Mouse (Mus musculus): Measurements from ENCODE around the gene Clcn2. TPM values are rescaled to one million over a fixed set of nuclear protein-coding genes. Genes with fewer than 3 reads are reported as not detected.

The Clcn2 gene
- polyA plus RNA-seq, 1 experiment from 2014 or later: 13.2 TPM

- H3K9ac ChIP-seq (replicated peaks; ENCODE audit: low read depth, low read length): no peak overlapping the region
- 82% methylated on average over 4 of the region's 4 CpGs for WGBS
- no peak overlapping the region for H3K4me2 ChIP-seq (replicated peaks; ENCODE audit: low read depth, low read length)
- no peaks in the 10 kb centered on the region; the same call in 1 of the 2 replicates for H3K36me3 ChIP-seq (ENCODE audit: control insufficient read depth, insufficient read depth, low read length)
- no peak overlapping the region for H3K4me3 ChIP-seq (ENCODE audit: low read depth, low read length)
- no peak overlapping the region for H3K27ac ChIP-seq (ENCODE audit: low read length)
- H3K9me3 ChIP-seq (ENCODE audit: control insufficient read depth, low read depth, low read length): no peaks in the 10 kb centered on the region
- peaks cover 18% of the 10 kb centered on the region; the same call in 1 of the 2 replicates for H3K4me1 ChIP-seq (ENCODE audit: control insufficient read depth, insufficient read depth, low read length)
- ATAC-seq (ENCODE audit: insufficient number of reproducible peaks, insufficient read depth, low FRiP score, low read depth): no peak
- no peaks in the 10 kb centered on the region for H3K27me3 ChIP-seq (ENCODE audit: control insufficient read depth, insufficient read depth, low read length)
Observed at GRCm38 (mm10) chr16:20710810-20711209, 6.7 kb downstream of the Clcn2 start.

GRCm38 (mm10) chr16:20710370-20710769, 7.2 kb downstream of the Clcn2 start:
- H3K4me3 ChIP-seq (ENCODE audit: low read depth, low read length): no peak overlapping the region
- H3K9me3 ChIP-seq (ENCODE audit: control insufficient read depth, low read depth, low read length): no peaks in the 10 kb centered on the region
- H3K9ac ChIP-seq (replicated peaks; ENCODE audit: low read depth, low read length): no peak overlapping the region
- H3K27ac ChIP-seq (ENCODE audit: low read length): no peak overlapping the region
- peaks cover 18% of the 10 kb centered on the region; the same call in 1 of the 2 replicates for H3K4me1 ChIP-seq (ENCODE audit: control insufficient read depth, insufficient read depth, low read length)
- 93% methylated on average over 11 of the region's 11 CpGs for WGBS
- ATAC-seq (ENCODE audit: insufficient number of reproducible peaks, insufficient read depth, low FRiP score, low read depth): no peak
- no peaks in the 10 kb centered on the region for H3K27me3 ChIP-seq (ENCODE audit: control insufficient read depth, insufficient read depth, low read length)
- no peak overlapping the region for H3K4me2 ChIP-seq (replicated peaks; ENCODE audit: low read depth, low read length)
- H3K36me3 ChIP-seq (ENCODE audit: control insufficient read depth, insufficient read depth, low read length): no peaks in the 10 kb centered on the region; the same call in 1 of the 2 replicates

- H3K4me3 ChIP-seq (ENCODE audit: low read depth, low read length): no peak overlapping the region
- 77% methylated on average over 18 of the region's 19 CpGs for WGBS
- H3K4me2 ChIP-seq (replicated peaks; ENCODE audit: low read depth, low read length): no peak overlapping the region
- no peak overlapping the region for H3K9ac ChIP-seq (replicated peaks; ENCODE audit: low read depth, low read length)
- no peaks in the 10 kb centered on the region for H3K9me3 ChIP-seq (ENCODE audit: control insufficient read depth, low read depth, low read length)
- peaks cover 3% of the 10 kb centered on the region; the same call in 1 of the 2 replicates for H3K36me3 ChIP-seq (ENCODE audit: control insufficient read depth, insufficient read depth, low read length)
- no peak for ATAC-seq (ENCODE audit: insufficient number of reproducible peaks, insufficient read depth, low FRiP score, low read depth)
- H3K27me3 ChIP-seq (ENCODE audit: control insufficient read depth, insufficient read depth, low read length): no peaks in the 10 kb centered on the region
- no peak overlapping the region for H3K27ac ChIP-seq (ENCODE audit: low read length)
- peaks cover 5% of the 10 kb centered on the region; the same call in 1 of the 2 replicates for H3K4me1 ChIP-seq (ENCODE audit: control insufficient read depth, insufficient read depth, low read length)
Observed at GRCm38 (mm10) chr16:20708939-20709734, 8.4 kb downstream of the Clcn2 start.

GRCm38 (mm10) chr16:20708220-20708938, 9.2 kb downstream of the Clcn2 start:
- no peaks in the 10 kb centered on the region for H3K4me1 ChIP-seq (ENCODE audit: control insufficient read depth, insufficient read depth, low read length)
- no peak for ATAC-seq (ENCODE audit: insufficient number of reproducible peaks, insufficient read depth, low FRiP score, low read depth)
- H3K36me3 ChIP-seq (ENCODE audit: control insufficient read depth, insufficient read depth, low read length): peaks cover 7% of the 10 kb centered on the region; the same call in 1 of the 2 replicates
- no peak overlapping the region for H3K9ac ChIP-seq (replicated peaks; ENCODE audit: low read depth, low read length)
- no peaks in the 10 kb centered on the region for H3K27me3 ChIP-seq (ENCODE audit: control insufficient read depth, insufficient read depth, low read length)
- no peaks in the 10 kb centered on the region for H3K9me3 ChIP-seq (ENCODE audit: control insufficient read depth, low read depth, low read length)
- WGBS: 93% methylated on average over 21 of the region's 21 CpGs
- H3K4me3 ChIP-seq (ENCODE audit: low read depth, low read length): no peak overlapping the region
- no peak overlapping the region for H3K4me2 ChIP-seq (replicated peaks; ENCODE audit: low read depth, low read length)
- no peak overlapping the region for H3K27ac ChIP-seq (ENCODE audit: low read length)

GRCm38 (mm10) chr16:20706407-20707055, 11.0 kb downstream of the Clcn2 start:
- WGBS: 85% methylated on average over 2 of the region's 2 CpGs

GRCm38 (mm10) chr16:20705786-20706185, 11.8 kb downstream of the Clcn2 start:
- Histone ChIP-seq H3K4me2 (replicated peaks; ENCODE audit: low read depth, low read length) (no peak overlapping the region), H3K27me3 (ENCODE audit: control insufficient read depth, insufficient read depth, low read length) (no peaks in the 10 kb centered on the region), H3K9me3 (ENCODE audit: control insufficient read depth, low read depth, low read length) (no peaks in the 10 kb centered on the region), H3K4me3 (ENCODE audit: low read depth, low read length) (no peak overlapping the region), H3K9ac (replicated peaks; ENCODE audit: low read depth, low read length) (no peak overlapping the region), H3K36me3 (ENCODE audit: control insufficient read depth, insufficient read depth, low read length) (peaks cover 12% of the 10 kb centered on the region; the same call in 1 of the 2 replicates), H3K27ac (ENCODE audit: low read length) (no peak overlapping the region), H3K4me1 (ENCODE audit: control insufficient read depth, insufficient read depth, low read length) (peaks cover 16% of the 10 kb centered on the region)
- no peak for ATAC-seq (ENCODE audit: insufficient number of reproducible peaks, insufficient read depth, low FRiP score, low read depth)
- 89% methylated on average over 3 of the region's 3 CpGs for WGBS

More at GRCm38 (mm10) chr16:20706407-20707055, 11.0 kb downstream of the Clcn2 start:
- no peak overlapping the region for H3K4me2 ChIP-seq (replicated peaks; ENCODE audit: low read depth, low read length)
- H3K36me3 ChIP-seq (ENCODE audit: control insufficient read depth, insufficient read depth, low read length): peaks cover 12% of the 10 kb centered on the region; the same call in 1 of the 2 replicates
- no peaks in the 10 kb centered on the region for H3K9me3 ChIP-seq (ENCODE audit: control insufficient read depth, low read depth, low read length)
- no peak overlapping the region for H3K27ac ChIP-seq (ENCODE audit: low read length)
- H3K4me3 ChIP-seq (ENCODE audit: low read depth, low read length): no peak overlapping the region
- H3K27me3 ChIP-seq (ENCODE audit: control insufficient read depth, insufficient read depth, low read length): no peaks in the 10 kb centered on the region
- peaks cover 12% of the 10 kb centered on the region for H3K4me1 ChIP-seq (ENCODE audit: control insufficient read depth, insufficient read depth, low read length)
- no peak overlapping the region for H3K9ac ChIP-seq (replicated peaks; ENCODE audit: low read depth, low read length)
- ATAC-seq (ENCODE audit: insufficient number of reproducible peaks, insufficient read depth, low FRiP score, low read depth): no peak

- H3K4me1 ChIP-seq (ENCODE audit: control insufficient read depth, insufficient read depth, low read length): peaks cover 16% of the 10 kb centered on the region
- no peak for ATAC-seq (ENCODE audit: insufficient number of reproducible peaks, insufficient read depth, low FRiP score, low read depth)
- no peak overlapping the region for H3K4me2 ChIP-seq (replicated peaks; ENCODE audit: low read depth, low read length)
- H3K4me3 ChIP-seq (ENCODE audit: low read depth, low read length): no peak overlapping the region
- H3K27ac ChIP-seq (ENCODE audit: low read length): no peak overlapping the region
- H3K27me3 ChIP-seq (ENCODE audit: control insufficient read depth, insufficient read depth, low read length): no peaks in the 10 kb centered on the region
- no peak overlapping the region for H3K9ac ChIP-seq (replicated peaks; ENCODE audit: low read depth, low read length)
- WGBS: 88% methylated on average over 6 of the region's 6 CpGs
- H3K9me3 ChIP-seq (ENCODE audit: control insufficient read depth, low read depth, low read length): no peaks in the 10 kb centered on the region
- H3K36me3 ChIP-seq (ENCODE audit: control insufficient read depth, insufficient read depth, low read length): peaks cover 12% of the 10 kb centered on the region; the same call in 1 of the 2 replicates
Observed at GRCm38 (mm10) chr16:20703699-20704400, 13.7 kb downstream of the Clcn2 start.

- WGBS: 92% methylated on average over 10 of the region's 10 CpGs
- Histone ChIP-seq H3K36me3 (ENCODE audit: control insufficient read depth, insufficient read depth, low read length) (peaks cover 12% of the 10 kb centered on the region; the same call in 1 of the 2 replicates), H3K4me1 (ENCODE audit: control insufficient read depth, insufficient read depth, low read length) (peaks cover 16% of the 10 kb centered on the region), H3K9ac (replicated peaks; ENCODE audit: low read depth, low read length) (no peak overlapping the region), H3K27me3 (ENCODE audit: control insufficient read depth, insufficient read depth, low read length) (no peaks in the 10 kb centered on the region), H3K9me3 (ENCODE audit: control insufficient read depth, low read depth, low read length) (no peaks in the 10 kb centered on the region), H3K4me3 (ENCODE audit: low read depth, low read length) (no peak overlapping the region), H3K27ac (ENCODE audit: low read length) (no peak overlapping the region), H3K4me2 (replicated peaks; ENCODE audit: low read depth, low read length) (no peak overlapping the region)
- no peak for ATAC-seq (ENCODE audit: insufficient number of reproducible peaks, insufficient read depth, low FRiP score, low read depth)
Observed at GRCm38 (mm10) chr16:20703071-20703470, 14.5 kb downstream of the Clcn2 start.
